Mouse (Mus musculus) embryonic facial prominence, embryonic 11.5 days (tissue): ENCODE measurements around the gene Coa5. TPM values are rescaled to one million over a fixed set of nuclear protein-coding genes. Genes with fewer than 3 reads are reported as not detected.

ENCODE experiments used
- ATAC-seq: fragments of 200-750 bp; cut with Nextera tagmentation; replicated peaks from 2 replicates; pipeline ENCODE4 v1.8.0; 2017; ENCODE audit warnings: low read depth; ENCODE audit not compliant: insufficient number of reproducible peaks, low FRiP score, low TSS enrichment
- DNase-seq: peaks from one replicate; pipeline ENCODE4 v3.0.0-alpha.2; 2015; ENCODE audit warnings: low spot score
- H3K27ac ChIP-seq: fragments of 300-500 bp; sonication (generic); replicated peaks from 2 replicates; pipeline ENCODE4 v1.5.1; 2014; ENCODE audit warnings: mild to moderate bottlenecking, low read depth, low read length, control low read depth
- H3K27me3 ChIP-seq: fragments of 300-500 bp; sonication (generic); 2 replicates; pipeline ENCODE4 v1.6.1; 2014; ENCODE audit warnings: mild to moderate bottlenecking, low read length, moderate library complexity, mixed read lengths; ENCODE audit not compliant: control insufficient read depth, insufficient read depth
- H3K36me3 ChIP-seq: fragments of 300-500 bp; sonication (generic); replicated peaks from 2 replicates; pipeline ENCODE4 v1.6.1; 2014; ENCODE audit warnings: low read depth, mild to moderate bottlenecking, low read length, moderate library complexity, mixed read lengths; ENCODE audit not compliant: control insufficient read depth, insufficient read depth
- H3K4me1 ChIP-seq: fragments of 300-500 bp; sonication (generic); 2 replicates; pipeline ENCODE4 v1.6.1; 2014; ENCODE audit warnings: low read length, mixed read lengths; ENCODE audit not compliant: control insufficient read depth, insufficient read depth
- H3K4me2 ChIP-seq: fragments of 300-500 bp; sonication (generic); 2 replicates; pipeline ENCODE4 v1.6.1; 2014; ENCODE audit warnings: low read depth, mild to moderate bottlenecking, control low read depth, low read length, moderate library complexity
- H3K4me3 ChIP-seq: fragments of 300-500 bp; sonication (generic); 2 replicates; pipeline ENCODE4 v1.5.1; 2014; ENCODE audit warnings: low read depth, low read length, control low read depth
- H3K9ac ChIP-seq: fragments of 300-500 bp; sonication (generic); replicated peaks from 2 replicates; pipeline ENCODE4 v1.6.1; 2014; ENCODE audit warnings: mild to moderate bottlenecking, control low read depth, low read length
- H3K9me3 ChIP-seq: fragments of 300-500 bp; sonication (generic); replicated peaks from 2 replicates; pipeline ENCODE4 v1.6.1; 2016; ENCODE audit warnings: mild to moderate bottlenecking, low read length, inconsistent platforms, mixed read lengths; ENCODE audit not compliant: control insufficient read depth
- WGBS: fragments of 180-500 bp; shearing (Covaris S2); extraction: QIAGEN DNeasy Blood & Tissue Kit; methylation state at CpG from one replicate; pipeline ENCODE4 v1.1.7; 2014; 5-methylcytosine and 5-hydroxymethylcytosine counted together
- polyA plus RNA-seq: library from polyadenylated mRNA; unstranded; fragments of >200 nt; fragmentation: Nextera tagmentation; extraction: Ambion mirVana; gene quantifications from 2 replicates; pipeline ENCODE4 v1.2.1, GENCODE M21; 2014

The Coa5 gene
- polyA plus RNA-seq, 1 experiment from 2014 or later: 63.5 TPM

GRCm38 (mm10) chr1:37415394-37415793 is 14.5 kb downstream of the Coa5 start:
- Histone ChIP-seq H3K4me3 (no peak overlapping the region), H3K27me3 (no peaks in the 10 kb centered on the region), H3K36me3 (no peaks in the 10 kb centered on the region; the same call in none of the 2 replicates), H3K9me3 (no peaks in the 10 kb centered on the region), H3K4me2 (no peak overlapping the region), H3K9ac (no peak overlapping the region), H3K27ac (no peak overlapping the region), H3K4me1 (no peaks in the 10 kb centered on the region)
- ATAC-seq: no peak
- 84% methylated on average over 1 of the region's 1 CpGs for WGBS
- no peak for DNase-seq

- H3K27me3 ChIP-seq: no peaks in the 10 kb centered on the region
- no peak overlapping the region for H3K4me3 ChIP-seq
- no peak overlapping the region for H3K4me2 ChIP-seq
- H3K9me3 ChIP-seq: no peaks in the 10 kb centered on the region
- no peaks in the 10 kb centered on the region for H3K4me1 ChIP-seq
- DNase-seq (no peak), ATAC-seq (no peak)
- no peak overlapping the region for H3K9ac ChIP-seq
- no peak overlapping the region for H3K27ac ChIP-seq
- H3K36me3 ChIP-seq: no peaks in the 10 kb centered on the region
Observed at GRCm38 (mm10) chr1:37409647-37410046, 20.3 kb downstream of the Coa5 start.

- Histone ChIP-seq H3K9ac (no peak overlapping the region), H3K4me2 (no peak overlapping the region), H3K27ac (no peak overlapping the region), H3K4me1 (no peaks in the 10 kb centered on the region), H3K9me3 (no peaks in the 10 kb centered on the region), H3K4me3 (no peak overlapping the region), H3K36me3 (no peaks in the 10 kb centered on the region), H3K27me3 (no peaks in the 10 kb centered on the region)
- ATAC-seq (no peak), DNase-seq (no peak)
- WGBS: 75% methylated on average over 3 of the region's 3 CpGs
Observed at GRCm38 (mm10) chr1:37408678-37409077, 21.2 kb downstream of the Coa5 start.

GRCm38 (mm10) chr1:37408059-37408458 is 21.8 kb downstream of the Coa5 start:
- no peak overlapping the region for H3K27ac ChIP-seq
- no peak overlapping the region for H3K4me3 ChIP-seq
- no peaks in the 10 kb centered on the region for H3K27me3 ChIP-seq
- no peak overlapping the region for H3K4me2 ChIP-seq
- H3K36me3 ChIP-seq: no peaks in the 10 kb centered on the region
- H3K4me1 ChIP-seq: no peaks in the 10 kb centered on the region
- no peak for ATAC-seq
- no peak overlapping the region for H3K9ac ChIP-seq
- 82% methylated on average over 8 of the region's 8 CpGs for WGBS
- no peak for DNase-seq
- no peaks in the 10 kb centered on the region for H3K9me3 ChIP-seq

GRCm38 (mm10) chr1:37407228-37407627 is 22.7 kb downstream of the Coa5 start:
- WGBS: 84% methylated on average over 8 of the region's 8 CpGs
- Histone ChIP-seq H3K4me2 (no peak overlapping the region), H3K4me1 (no peaks in the 10 kb centered on the region), H3K9ac (no peak overlapping the region), H3K9me3 (no peaks in the 10 kb centered on the region), H3K27me3 (no peaks in the 10 kb centered on the region), H3K36me3 (no peaks in the 10 kb centered on the region), H3K27ac (no peak overlapping the region), H3K4me3 (no peak overlapping the region)
- DNase-seq (no peak), ATAC-seq (no peak)

- H3K4me2 ChIP-seq: no peak overlapping the region
- ATAC-seq (no peak), DNase-seq (no peak)
- WGBS: 94% methylated on average over 2 of the region's 2 CpGs
- H3K27me3 ChIP-seq: no peaks in the 10 kb centered on the region
- H3K4me3 ChIP-seq: no peak overlapping the region
- H3K9ac ChIP-seq: no peak overlapping the region
- H3K4me1 ChIP-seq: no peaks in the 10 kb centered on the region
- H3K36me3 ChIP-seq: no peaks in the 10 kb centered on the region
- no peaks in the 10 kb centered on the region for H3K9me3 ChIP-seq
- no peak overlapping the region for H3K27ac ChIP-seq
Observed at GRCm38 (mm10) chr1:37405137-37405536, 24.8 kb downstream of the Coa5 start.

GRCm38 (mm10) chr1:37401687-37402086 is 28.2 kb downstream of the Coa5 start:
- Histone ChIP-seq H3K4me1 (no peaks in the 10 kb centered on the region), H3K4me3 (no peak overlapping the region), H3K27me3 (no peaks in the 10 kb centered on the region), H3K4me2 (no peak overlapping the region), H3K9me3 (no peaks in the 10 kb centered on the region), H3K9ac (no peak overlapping the region), H3K36me3 (no peaks in the 10 kb centered on the region), H3K27ac (no peak overlapping the region)
- WGBS: 58% methylated on average over 4 of the region's 4 CpGs
- DNase-seq (peak; percentile 71), ATAC-seq (peak; percentile 34; the same call in 1 of the 2 replicates)

- Histone ChIP-seq H3K36me3 (no peaks in the 10 kb centered on the region), H3K27ac (no peak overlapping the region), H3K9me3 (no peaks in the 10 kb centered on the region), H3K4me1 (no peaks in the 10 kb centered on the region), H3K4me2 (no peak overlapping the region), H3K4me3 (no peak overlapping the region), H3K27me3 (no peaks in the 10 kb centered on the region), H3K9ac (no peak overlapping the region)
- no peak for DNase-seq
- ATAC-seq: no peak
- WGBS: 86% methylated on average over 8 of the region's 8 CpGs
Observed at GRCm38 (mm10) chr1:37399734-37400133, 30.2 kb downstream of the Coa5 start.
